Mouse (Mus musculus) hindlimb bud, embryonic 11.5 days (tissue): ENCODE results near the gene Akr1c18.
"Not testable (repeated sequence)": the region's sequence is repeated elsewhere in the genome, so short reads cannot be mapped to it uniquely, and the experiment has no call there.

Source experiments
- DNase-seq: peaks from one replicate; pipeline ENCODE4 v3.0.0-alpha.2; 2012; ENCODE audit warnings: low read depth, low spot score; ENCODE audit errors: extremely low spot score

Gene Akr1c18

GRCm38 (mm10) chr13:4150518-4150917 is at the start of gene Akr1c18:
TSS of gene Akr1c18 (minus strand) at chr13:4150654.
- no peak for DNase-seq

- no peak for DNase-seq
Measured at GRCm38 (mm10) chr13:4192511-4192910, 42.1 kb upstream of the Akr1c18 start.

GRCm38 (mm10) chr13:4190904-4191303 is 40.5 kb upstream of the Akr1c18 start, which contains the start of gene Akr1c13:
TSS of gene Akr1c13 (plus strand) at chr13:4191150.
- DNase-seq: no peak

GRCm38 (mm10) chr13:4188174-4188573 is 37.7 kb upstream of the Akr1c18 start:
- no peak for DNase-seq

GRCm38 (mm10) chr13:4186641-4187411 is 36.4 kb upstream of the Akr1c18 start:
- DNase-seq: not testable (repeated sequence)

GRCm38 (mm10) chr13:4183116-4183515 is 32.7 kb upstream of the Akr1c18 start:
- DNase-seq: no peak

GRCm38 (mm10) chr13:4181321-4181720 is 30.9 kb upstream of the Akr1c18 start:
- not testable (repeated sequence) for DNase-seq

- DNase-seq: no peak
Measured at GRCm38 (mm10) chr13:4172978-4173377, 22.5 kb upstream of the Akr1c18 start.

GRCm38 (mm10) chr13:4168006-4168405 is 17.6 kb upstream of the Akr1c18 start:
- no peak for DNase-seq

GRCm38 (mm10) chr13:4155286-4155685 is 4.8 kb upstream of the Akr1c18 start:
- no peak for DNase-seq

- no peak for DNase-seq
Measured at GRCm38 (mm10) chr13:4153593-4153992, 3.1 kb upstream of the Akr1c18 start.

GRCm38 (mm10) chr13:4152908-4153307 is 2.5 kb upstream of the Akr1c18 start:
- no peak for DNase-seq

GRCm38 (mm10) chr13:4144261-4144660 is 6.2 kb downstream of the Akr1c18 start:
- DNase-seq: no peak

- DNase-seq: no peak
Measured at GRCm38 (mm10) chr13:4133070-4133469, 17.4 kb downstream of the Akr1c18 start.

- DNase-seq: no peak
Measured at GRCm38 (mm10) chr13:4131721-4132120, 18.7 kb downstream of the Akr1c18 start.

- no peak for DNase-seq
Measured at GRCm38 (mm10) chr13:4131317-4131716, 19.1 kb downstream of the Akr1c18 start.

GRCm38 (mm10) chr13:4129100-4129499 is 21.4 kb downstream of the Akr1c18 start:
- no peak for DNase-seq

- DNase-seq: not testable (repeated sequence)
Measured at GRCm38 (mm10) chr13:4125846-4126245, 24.6 kb downstream of the Akr1c18 start.

GRCm38 (mm10) chr13:4124471-4124870 is 26.0 kb downstream of the Akr1c18 start:
- not testable (repeated sequence) for DNase-seq

GRCm38 (mm10) chr13:4123146-4123545 is 27.3 kb downstream of the Akr1c18 start:
- DNase-seq: no peak

- DNase-seq: no peak
Measured at GRCm38 (mm10) chr13:4119181-4119904, 31.1 kb downstream of the Akr1c18 start.
